Mouse (Mus musculus) kidney, postnatal 36 days (tissue): ENCODE results near the gene Kcnj9.

ENCODE experiments used
- DNase-seq, 2 experiments: peaks; one replicate each; pipeline ENCODE4 v3.0.0; 2021 to 2022; ENCODE audit warnings: mixed read lengths in 2 of 2

Kcnj9 gene

DNA sequence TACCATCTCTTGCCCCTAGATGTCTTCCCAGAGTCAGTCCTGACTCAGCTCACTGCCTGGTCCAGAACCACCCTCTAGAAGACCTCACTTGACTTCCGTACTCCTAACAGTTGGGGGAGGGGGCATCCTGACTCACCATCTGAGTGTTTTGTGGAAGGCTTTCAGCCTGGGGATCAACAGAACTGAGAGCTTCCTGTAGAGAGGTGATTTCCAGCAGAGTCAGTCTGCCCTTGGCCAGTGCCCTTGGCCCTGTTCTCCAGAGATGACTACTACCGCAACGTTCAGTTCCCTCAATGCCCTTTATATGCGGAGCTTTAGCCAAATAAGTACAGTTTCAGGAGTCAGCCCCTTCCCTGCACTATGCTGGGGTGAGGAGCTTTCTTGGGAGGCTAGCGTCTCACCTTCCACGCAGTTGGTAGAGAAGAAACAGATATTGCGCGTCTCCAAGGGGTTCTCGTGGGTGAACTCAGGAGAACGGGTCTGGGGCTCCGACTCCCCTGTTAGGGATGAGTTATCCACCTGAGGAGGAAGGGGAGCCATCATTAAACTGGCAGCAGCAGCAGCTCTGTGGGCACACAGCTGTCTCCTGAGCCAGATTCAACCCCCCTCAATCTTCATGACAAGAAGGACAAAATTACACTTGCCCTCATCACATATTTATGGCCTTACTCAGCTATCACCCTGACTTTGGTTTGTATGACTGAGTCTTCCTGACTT is 40.1 kb downstream of the Kcnj9 start:
- no peak for DNase-seq

DNA sequence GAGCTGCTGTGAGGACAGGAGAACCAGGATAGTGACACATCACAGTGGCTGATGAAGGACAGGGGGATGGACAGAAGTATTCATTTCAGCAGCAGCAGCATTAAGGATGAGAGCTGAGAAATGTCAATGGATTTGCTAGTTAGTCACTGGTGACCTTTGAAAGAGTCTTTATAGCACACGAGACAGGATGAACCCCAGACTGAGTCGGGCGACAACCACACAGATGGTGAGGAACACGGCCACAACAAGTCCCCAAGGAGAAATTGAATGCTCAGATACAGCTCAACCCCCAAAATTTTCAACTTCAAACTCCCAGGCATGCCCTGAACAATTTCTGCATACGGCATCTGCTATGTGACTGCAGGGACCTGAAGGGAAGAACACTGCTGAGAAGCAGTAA is 42.4 kb downstream of the Kcnj9 start:
- no peak for DNase-seq

DNA sequence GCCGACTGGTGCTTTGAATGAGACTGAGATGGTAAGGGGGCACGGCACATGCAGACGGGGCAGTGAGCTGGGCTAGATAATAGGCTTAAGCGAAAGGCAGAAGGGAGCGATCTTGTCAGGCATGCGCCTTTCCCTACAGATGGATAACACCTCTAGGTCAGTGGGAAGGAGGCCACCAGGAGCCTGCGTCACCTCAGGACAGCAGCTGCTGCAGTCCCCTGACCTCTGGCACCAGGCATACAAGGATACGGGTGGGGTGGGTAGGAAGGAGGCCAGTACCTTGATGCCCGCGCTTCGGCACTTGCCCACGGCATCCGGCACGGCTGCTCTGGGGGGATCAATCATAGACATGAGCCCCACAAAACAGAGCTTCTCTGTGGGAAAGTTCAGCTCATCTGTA is 44.9 kb downstream of the Kcnj9 start:
- DNase-seq, result no peak

DNA sequence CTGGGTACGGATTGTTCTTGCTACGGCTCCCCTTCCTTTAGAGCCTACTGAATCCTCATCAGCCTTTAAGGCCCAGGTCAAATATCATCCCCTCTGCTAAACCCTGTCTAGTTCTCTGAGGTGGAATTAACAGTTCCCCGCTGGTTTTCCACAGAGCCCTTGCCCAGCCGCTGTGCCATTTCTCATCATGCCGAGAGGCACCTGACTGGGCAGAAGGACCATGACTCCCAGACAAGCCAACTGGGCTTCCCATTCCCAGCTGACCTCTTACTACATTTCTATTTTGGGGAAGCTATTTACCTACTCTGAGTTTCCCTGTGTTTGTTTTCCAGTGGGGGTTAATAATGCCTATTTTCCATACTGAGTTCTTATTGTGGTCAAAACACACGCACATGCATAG is 46.0 kb downstream of the Kcnj9 start:
- no peak for DNase-seq

DNA sequence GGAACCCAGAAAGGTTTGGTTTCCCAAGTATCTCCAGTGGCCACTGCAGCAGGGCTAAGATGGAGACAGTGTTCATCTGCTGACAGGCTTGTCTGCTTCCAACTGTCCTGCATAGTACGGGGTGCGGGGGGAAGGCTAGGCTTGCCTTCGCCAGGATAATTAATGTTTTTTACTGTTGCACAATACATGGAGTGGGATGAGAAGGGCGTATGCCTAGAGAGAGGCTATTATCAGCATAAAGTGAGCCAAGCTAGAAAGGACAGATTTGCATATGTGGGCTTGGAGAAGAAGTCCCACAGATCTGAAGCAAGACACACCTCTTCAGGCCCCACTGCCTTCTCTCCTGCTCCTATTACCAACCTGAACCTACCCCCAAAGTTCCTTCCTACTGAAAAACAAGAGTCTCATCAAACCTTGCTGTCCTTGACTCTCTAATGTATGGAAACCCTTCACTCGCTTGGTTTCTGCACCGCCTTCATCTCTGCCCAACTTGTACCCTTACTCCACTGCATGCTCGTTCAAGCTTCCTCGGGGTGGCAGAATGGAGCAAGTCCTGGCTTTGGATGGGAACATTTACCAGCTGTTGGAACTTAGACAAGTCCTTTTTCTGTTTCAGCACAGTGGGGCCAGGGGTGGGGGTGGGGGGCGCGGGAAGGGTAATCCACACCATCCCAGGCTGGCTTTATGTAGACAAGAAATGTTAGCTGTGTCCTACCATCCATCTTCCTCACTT is 47.4 kb downstream of the Kcnj9 start:
- DNase-seq, result no peak

DNA sequence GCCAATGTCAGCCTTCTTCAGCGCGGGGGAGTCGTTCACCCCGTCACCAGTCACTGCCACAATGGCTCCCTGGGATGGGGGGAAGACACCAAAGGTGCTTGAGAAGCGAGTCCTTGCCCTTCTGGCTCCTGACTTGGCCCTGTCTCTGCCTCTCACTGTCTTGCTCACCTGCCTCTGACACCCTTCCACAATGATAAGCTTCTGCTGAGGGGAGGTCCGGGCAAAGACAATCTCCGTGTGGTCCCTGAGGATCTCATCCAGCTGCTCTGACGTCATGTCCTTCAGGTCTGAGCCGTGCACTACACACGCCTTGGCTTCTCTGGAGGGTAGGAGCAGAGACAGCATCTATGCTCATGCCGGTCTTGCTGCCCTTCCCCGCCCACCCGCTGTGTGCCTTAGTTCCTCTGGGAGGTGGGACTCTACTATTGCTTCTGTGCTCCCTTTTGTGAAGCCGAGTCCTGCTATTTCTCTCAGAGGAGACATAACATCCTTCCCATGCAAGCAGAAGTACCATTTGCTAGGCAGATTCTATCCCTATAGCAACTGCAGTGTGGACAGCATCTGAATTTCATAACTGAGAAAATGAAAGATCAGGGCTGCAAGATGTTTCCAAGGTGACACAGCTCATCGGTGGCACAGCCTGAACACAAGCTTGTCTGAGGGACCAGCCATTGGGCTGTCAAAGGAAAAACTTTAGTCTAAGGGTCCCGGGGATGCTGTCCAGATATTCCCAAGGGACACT is 49.2 kb downstream of the Kcnj9 start:
- no peak for DNase-seq

DNA sequence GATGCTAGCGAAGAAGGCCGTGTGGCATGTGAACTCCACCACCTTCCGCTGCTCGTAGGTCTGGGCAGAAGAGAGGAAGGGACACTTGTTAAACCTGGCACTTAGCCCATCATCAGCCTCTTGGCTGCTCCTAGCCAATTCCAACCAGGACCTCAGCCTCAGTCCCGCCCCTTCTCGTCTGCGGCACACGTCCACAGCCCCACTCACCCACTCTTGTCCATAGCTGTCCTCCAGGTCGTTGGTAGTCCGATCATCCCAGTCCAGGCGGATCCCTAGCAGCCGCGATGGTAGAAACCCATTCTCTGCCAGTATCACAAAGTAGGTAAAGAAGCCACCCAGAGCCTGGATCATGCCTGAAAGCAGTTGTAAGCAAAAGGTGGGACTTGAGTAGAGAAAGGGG is 50.8 kb downstream of the Kcnj9 start:
- DNase-seq, result no peak

DNA sequence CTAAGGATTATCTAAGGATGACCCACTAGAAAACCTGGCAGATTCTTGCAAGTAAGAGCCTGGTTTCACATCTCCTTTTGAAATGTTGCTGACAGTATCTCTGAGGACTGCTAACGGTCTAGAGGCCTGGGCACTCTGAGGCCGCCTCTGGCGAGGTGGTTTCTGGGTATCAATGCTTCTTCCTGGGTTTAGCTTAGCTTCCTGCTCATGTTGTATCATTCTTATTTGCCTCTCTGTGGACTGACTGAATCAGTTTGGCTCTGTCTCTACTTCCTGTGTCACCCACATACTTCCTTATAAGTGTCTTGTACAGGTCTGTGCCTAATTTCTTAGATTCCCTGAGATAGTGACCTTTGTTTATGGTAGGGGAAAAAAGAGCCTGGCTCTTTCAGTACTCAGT is 51.9 kb downstream of the Kcnj9 start:
- no peak for DNase-seq

DNA sequence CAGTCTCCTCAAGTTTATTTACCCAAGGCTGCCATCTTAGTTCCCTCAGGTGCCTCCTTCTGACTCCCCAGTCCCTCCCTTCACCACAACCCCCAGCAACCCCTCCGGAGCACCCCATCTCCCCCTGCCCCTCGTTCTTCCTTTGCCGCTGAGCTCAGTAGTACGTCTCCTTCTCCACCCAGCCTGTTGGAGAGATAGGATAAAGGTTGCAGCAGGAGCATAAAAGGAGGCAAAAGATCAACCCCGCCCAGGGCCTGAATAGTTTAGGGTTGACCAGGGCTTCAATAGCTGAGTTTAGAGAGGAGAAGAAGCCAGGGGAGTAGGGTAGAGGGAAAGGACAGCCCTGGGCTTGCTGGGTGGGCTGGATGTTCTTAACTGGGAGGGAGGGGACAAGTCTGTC is 54.6 kb downstream of the Kcnj9 start:
- DNase-seq, result no peak

DNA sequence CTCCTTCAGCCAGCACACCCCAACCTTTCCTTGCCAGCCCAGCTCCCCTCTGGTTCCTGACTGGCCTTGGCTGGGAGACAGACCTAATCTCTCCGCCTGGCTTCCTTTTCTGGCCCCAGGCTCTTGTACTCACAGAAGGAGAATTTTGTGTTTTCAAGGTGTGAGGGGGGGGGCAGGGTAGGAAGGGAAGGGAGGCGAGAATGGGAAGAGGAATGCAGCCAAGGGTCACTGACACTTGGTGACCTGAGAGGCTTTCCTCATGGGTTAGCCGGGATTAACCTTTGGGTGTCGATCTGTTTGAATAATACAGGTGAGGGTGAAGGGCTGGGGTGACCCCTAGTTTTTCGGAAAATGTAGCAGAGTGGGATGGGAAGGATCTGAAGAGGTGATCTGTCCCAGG is 55.0 kb downstream of the Kcnj9 start:
- DNase-seq, result peak; percentile 50

DNA sequence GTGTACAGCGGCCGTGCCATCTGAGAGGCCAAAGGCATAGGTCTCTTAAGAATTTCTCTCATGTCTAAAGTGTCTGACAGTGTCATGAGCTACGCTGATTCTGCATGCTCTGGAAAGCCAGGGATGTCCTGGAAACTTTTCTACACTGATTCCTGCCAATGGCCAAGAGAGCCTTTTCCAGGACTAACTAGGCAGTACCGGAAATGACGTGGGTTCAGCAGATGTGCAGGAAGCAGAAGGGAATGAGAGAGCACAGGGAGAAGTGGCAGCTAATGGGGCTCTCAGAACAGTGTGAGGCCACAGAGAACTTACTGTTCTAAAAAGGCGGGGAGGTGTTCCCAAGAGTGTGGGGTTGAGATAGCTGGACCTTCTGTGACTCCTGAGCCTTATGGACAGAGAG is 55.7 kb downstream of the Kcnj9 start:
- no peak for DNase-seq

DNA sequence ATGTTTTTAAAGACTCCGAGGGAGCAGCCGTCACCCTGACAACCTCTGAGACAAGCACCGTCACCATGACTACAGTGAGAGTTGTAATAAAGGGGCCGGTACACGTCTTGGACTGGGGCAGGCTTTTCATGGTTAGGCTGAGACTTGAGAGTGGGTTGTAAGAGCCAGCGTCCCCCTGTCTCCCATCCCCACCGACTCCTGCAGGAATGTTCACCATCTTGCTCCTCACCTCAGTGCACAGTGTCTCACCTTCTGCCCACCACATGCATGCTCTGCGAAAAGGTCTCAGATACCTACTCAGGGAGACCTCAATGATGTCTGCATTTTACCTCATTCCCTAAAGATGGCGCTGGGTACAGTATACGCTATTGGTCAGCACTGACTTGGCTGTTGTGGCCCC is 57.4 kb downstream of the Kcnj9 start:
- no peak for DNase-seq

DNA sequence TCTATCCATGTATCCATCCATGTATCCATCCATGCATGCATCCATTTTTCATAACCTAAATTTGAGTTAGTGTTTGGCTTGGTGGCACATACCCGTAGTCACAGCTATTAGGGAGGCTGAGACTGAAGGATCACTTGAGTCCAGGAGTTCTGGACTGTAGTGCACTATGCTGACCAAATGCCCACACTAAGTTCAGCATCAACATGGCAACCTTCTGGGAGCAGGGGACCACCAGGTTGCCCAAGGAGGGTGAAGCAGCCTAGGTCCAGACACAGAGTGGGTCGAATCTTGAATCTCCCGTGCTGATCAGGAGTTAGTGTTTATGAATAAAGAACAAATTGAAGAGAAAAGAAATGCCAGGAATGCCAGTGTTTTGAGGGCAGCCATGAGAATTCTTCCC is 57.9 kb downstream of the Kcnj9 start:
- DNase-seq, result no peak
